Mouse (Mus musculus): ENCODE results near the gene 2210017I01Rik. TPM values are rescaled to one million over a fixed set of nuclear protein-coding genes. Genes with fewer than 3 reads are reported as not detected.
A peak's percentile ranks its signal among the peaks of the same experiment; 100 is the strongest.

2210017I01Rik gene
- polyA plus RNA-seq (2015; fragmentation: Nextera tagmentation; extraction: Ambion mirVana): not detected in 2 replicates

DNA sequence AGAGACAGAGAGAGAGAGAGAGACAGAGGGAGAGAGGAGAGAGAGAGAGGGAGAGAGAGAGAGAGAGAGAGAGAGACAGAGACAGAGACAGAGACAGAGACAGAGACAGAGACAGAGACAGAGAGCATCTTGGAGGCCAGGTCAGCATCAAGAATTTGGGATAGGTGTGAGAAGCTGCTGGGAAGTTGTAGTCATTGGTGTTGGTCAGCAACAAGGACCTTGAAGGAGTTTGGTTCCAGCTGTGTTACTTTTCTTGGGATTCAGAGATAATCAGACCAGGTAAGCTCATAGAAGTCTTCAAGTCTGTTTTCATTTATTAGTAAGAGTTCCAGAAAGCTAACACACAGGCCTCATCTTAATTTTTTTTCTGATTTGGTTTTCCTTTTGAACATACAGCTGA is at the start of gene 2210017I01Rik:
TSS of gene 2210017I01Rik (minus strand) at position 101 of the 400 bp plus-strand sequence.
- Histone ChIP-seq H3K4me1 (no peaks in the 10 kb centered on the region), H3K36me3 (replicated peaks) (no peaks in the 10 kb centered on the region), H3K9ac (no peak within 1 kb of the TSS), H3K4me2 (no peak within 1 kb of the TSS), H3K9me3 (no peaks in the 10 kb centered on the region), H3K27me3 (replicated peaks) (no peaks in the 10 kb centered on the region), H3K4me3 (no peak within 1 kb of the TSS), H3K27ac (no peak within 1 kb of the TSS)
- ATAC-seq (replicated peaks): no peak

DNA sequence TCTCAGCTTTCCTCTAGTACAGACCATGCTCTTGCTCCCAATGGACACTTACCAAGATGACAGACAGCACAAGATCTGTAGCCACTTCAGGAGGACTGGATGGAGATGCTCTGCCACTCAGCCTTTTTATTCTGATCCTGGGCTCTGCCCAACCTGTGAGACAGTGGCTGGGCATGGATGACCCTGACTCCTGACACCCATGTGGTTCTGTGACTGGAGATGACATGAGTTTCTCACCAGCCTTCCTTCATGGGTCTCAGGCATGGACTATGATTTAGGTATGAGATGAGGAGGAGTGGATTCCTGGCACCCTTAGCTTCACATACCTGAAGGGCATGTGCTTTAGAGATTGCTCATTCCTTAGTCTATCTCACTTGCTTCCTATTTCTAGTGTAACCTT is 49.5 kb upstream of the 2210017I01Rik start, which contains the start of gene Lce1b:
TSS of gene Lce1b (minus strand) at position 101 of the 400 bp plus-strand sequence.
- ATAC-seq (replicated peaks): no peak
- no peaks in the 10 kb centered on the region for H3K9me3 ChIP-seq
- H3K27ac ChIP-seq: no peak within 1 kb of the TSS
- no peaks in the 10 kb centered on the region for H3K36me3 ChIP-seq (replicated peaks)
- no peak within 1 kb of the TSS for H3K4me2 ChIP-seq
- no peak within 1 kb of the TSS for H3K4me3 ChIP-seq
- H3K4me1 ChIP-seq: no peaks in the 10 kb centered on the region
- no peak within 1 kb of the TSS for H3K9ac ChIP-seq
- no peaks in the 10 kb centered on the region for H3K27me3 ChIP-seq (replicated peaks)

- no peak within 1 kb of the TSS for H3K9ac ChIP-seq
- no peaks in the 10 kb centered on the region for H3K9me3 ChIP-seq
- no peaks in the 10 kb centered on the region for H3K4me1 ChIP-seq
- H3K4me3 ChIP-seq: no peak within 1 kb of the TSS
- no peak for ATAC-seq (replicated peaks)
- no peaks in the 10 kb centered on the region for H3K36me3 ChIP-seq (replicated peaks)
- no peak within 1 kb of the TSS for H3K4me2 ChIP-seq
- no peak within 1 kb of the TSS for H3K27ac ChIP-seq
- no peaks in the 10 kb centered on the region for H3K27me3 ChIP-seq (replicated peaks)
- WGBS: 90% methylated on average over 1 of the region's 1 CpGs
These were observed 40.9 kb upstream of the 2210017I01Rik start, which contains the start of gene Lce1a1 for GRCm38 (mm10) chr3:92648207-92648606. Lce1a1 (minus strand) TSS chr3:92648307.

GRCm38 (mm10) chr3:92639854-92640253 is 32.6 kb upstream of the 2210017I01Rik start:
- WGBS: 91% methylated on average over 15 of the region's 15 CpGs
- H3K4me3 ChIP-seq: no peak overlapping the region

GRCm38 (mm10) chr3:92638653-92638991 is 31.3 kb upstream of the 2210017I01Rik start:
- Histone ChIP-seq H3K27me3 (replicated peaks) (no peaks in the 10 kb centered on the region), H3K27ac (no peak overlapping the region), H3K9ac (no peak overlapping the region), H3K4me2 (no peak overlapping the region), H3K4me3 (no peak overlapping the region), H3K36me3 (replicated peaks) (no peaks in the 10 kb centered on the region), H3K4me1 (no peaks in the 10 kb centered on the region), H3K9me3 (no peaks in the 10 kb centered on the region)
- 62% methylated on average over 3 of the region's 3 CpGs for WGBS
- ATAC-seq (replicated peaks): peak; percentile 50; the same call in 1 of the 2 replicates

More at GRCm38 (mm10) chr3:92639854-92640253, 32.6 kb upstream of the 2210017I01Rik start:
- H3K4me1 ChIP-seq: no peaks in the 10 kb centered on the region
- no peaks in the 10 kb centered on the region for H3K36me3 ChIP-seq (replicated peaks)
- H3K4me2 ChIP-seq: no peak overlapping the region
- H3K27me3 ChIP-seq (replicated peaks): no peaks in the 10 kb centered on the region
- H3K9ac ChIP-seq: no peak overlapping the region
- ATAC-seq (replicated peaks): no peak
- H3K27ac ChIP-seq: no peak overlapping the region
- H3K9me3 ChIP-seq: no peaks in the 10 kb centered on the region

GRCm38 (mm10) chr3:92637745-92638652 is 30.7 kb upstream of the 2210017I01Rik start:
- Histone ChIP-seq H3K27ac (no peak overlapping the region), H3K4me1 (no peaks in the 10 kb centered on the region), H3K9ac (no peak overlapping the region), H3K27me3 (replicated peaks) (no peaks in the 10 kb centered on the region), H3K36me3 (replicated peaks) (no peaks in the 10 kb centered on the region), H3K4me3 (no peak overlapping the region), H3K9me3 (no peaks in the 10 kb centered on the region), H3K4me2 (no peak overlapping the region)
- WGBS: 9% methylated on average over 1 of the region's 1 CpGs
- ATAC-seq (replicated peaks): peak; percentile 71

GRCm38 (mm10) chr3:92621560-92621959 is 14.3 kb upstream of the 2210017I01Rik start, which contains the start of gene Lce6a:
Lce6a (minus strand) TSS chr3:92621660.
- Histone ChIP-seq H3K9ac (no peak within 1 kb of the TSS), H3K4me1 (no peaks in the 10 kb centered on the region), H3K4me2 (no peak within 1 kb of the TSS), H3K27me3 (replicated peaks) (no peaks in the 10 kb centered on the region), H3K27ac (no peak within 1 kb of the TSS), H3K9me3 (no peaks in the 10 kb centered on the region), H3K36me3 (replicated peaks) (no peaks in the 10 kb centered on the region), H3K4me3 (no peak within 1 kb of the TSS)
- no peak for ATAC-seq (replicated peaks)
- 89% methylated on average over 2 of the region's 2 CpGs for WGBS

DNA sequence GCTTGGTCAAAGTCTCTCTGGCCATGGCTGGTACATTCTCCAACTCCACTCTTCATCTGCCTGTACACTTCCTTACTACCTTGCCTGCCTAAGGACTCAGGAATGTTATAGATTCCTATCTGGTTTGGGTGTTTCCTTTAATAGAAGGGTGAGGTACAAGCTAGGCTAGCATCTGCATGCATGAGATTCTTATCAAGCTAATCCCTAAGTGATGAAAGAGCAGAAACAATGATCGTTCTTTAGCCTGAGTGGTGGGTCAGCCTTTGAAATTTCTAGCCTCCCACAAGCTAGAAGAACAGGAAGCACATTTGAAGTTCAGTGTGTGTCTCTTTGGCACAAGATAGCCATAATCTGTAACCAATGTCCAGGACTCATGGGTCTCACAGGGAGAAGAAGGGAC is 2.5 kb upstream of the 2210017I01Rik start:
- Histone ChIP-seq H3K4me1 (no peaks in the 10 kb centered on the region), H3K27ac (no peak overlapping the region), H3K4me3 (no peak overlapping the region), H3K9me3 (no peaks in the 10 kb centered on the region), H3K9ac (no peak overlapping the region), H3K27me3 (replicated peaks) (no peaks in the 10 kb centered on the region), H3K36me3 (replicated peaks) (no peaks in the 10 kb centered on the region), H3K4me2 (no peak overlapping the region)
- ATAC-seq (replicated peaks): no peak
- WGBS: 56% methylated on average over 1 of the region's 1 CpGs

GRCm38 (mm10) chr3:92602169-92602568 is 5.1 kb downstream of the 2210017I01Rik start:
- no peak overlapping the region for H3K4me3 ChIP-seq
- no peak overlapping the region for H3K27ac ChIP-seq
- H3K9ac ChIP-seq: no peak overlapping the region
- WGBS: 46% methylated on average over 1 of the region's 1 CpGs
- H3K4me1 ChIP-seq: no peaks in the 10 kb centered on the region
- H3K9me3 ChIP-seq: peaks cover 6% of the 10 kb centered on the region; the same call in 1 of the 2 replicates
- ATAC-seq (replicated peaks): no peak
- no peaks in the 10 kb centered on the region for H3K27me3 ChIP-seq (replicated peaks)
- H3K36me3 ChIP-seq (replicated peaks): no peaks in the 10 kb centered on the region
- no peak overlapping the region for H3K4me2 ChIP-seq

DNA sequence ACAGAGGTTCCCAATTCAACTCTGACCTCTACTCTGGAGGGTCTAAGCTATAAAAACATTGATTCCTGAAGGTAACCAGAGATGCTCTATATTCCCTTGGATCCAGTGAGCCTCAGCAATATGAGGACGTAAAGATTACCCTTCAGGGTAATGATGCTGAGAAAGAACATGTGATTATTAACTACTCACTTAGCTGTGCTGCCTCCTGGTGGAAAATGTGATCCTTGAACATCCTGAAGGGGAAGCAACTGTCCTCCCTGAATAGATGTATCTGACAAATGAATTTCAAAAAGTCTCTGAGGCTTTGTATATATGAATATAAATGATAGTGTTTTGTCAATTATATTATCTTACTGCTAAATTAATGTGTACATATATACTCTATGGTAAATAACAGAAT is 6.8 kb downstream of the 2210017I01Rik start:
- Histone ChIP-seq H3K4me2 (no peak overlapping the region), H3K9me3 (peaks cover 6% of the 10 kb centered on the region; the same call in 1 of the 2 replicates), H3K36me3 (replicated peaks) (no peaks in the 10 kb centered on the region), H3K9ac (no peak overlapping the region), H3K27ac (no peak overlapping the region), H3K4me3 (no peak overlapping the region), H3K27me3 (replicated peaks) (no peaks in the 10 kb centered on the region), H3K4me1 (no peaks in the 10 kb centered on the region)
- 45% methylated on average over 1 of the region's 1 CpGs for WGBS
- ATAC-seq (replicated peaks): no peak

DNA sequence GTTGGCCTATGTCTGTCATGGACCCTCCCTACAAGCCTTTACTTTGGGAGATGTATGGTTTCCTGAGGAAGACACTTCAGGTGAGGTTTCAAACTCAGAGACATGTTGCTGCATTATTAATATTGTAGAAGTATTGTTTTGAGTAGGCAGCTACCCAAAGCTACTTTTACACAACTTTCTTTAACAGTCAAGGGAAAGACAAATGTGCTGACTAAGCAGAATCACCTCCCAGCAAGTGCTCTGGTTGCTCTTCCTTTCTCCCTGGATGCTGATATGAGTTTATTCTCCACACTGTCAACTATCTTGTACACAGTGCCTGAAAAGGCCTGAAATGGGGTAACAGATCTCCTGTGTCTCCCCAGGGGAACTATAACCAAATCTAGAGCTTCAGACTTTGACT is 7.3 kb downstream of the 2210017I01Rik start:
- Histone ChIP-seq H3K27me3 (replicated peaks) (no peaks in the 10 kb centered on the region), H3K4me1 (no peaks in the 10 kb centered on the region), H3K36me3 (replicated peaks) (no peaks in the 10 kb centered on the region), H3K9ac (no peak overlapping the region), H3K9me3 (peaks cover 6% of the 10 kb centered on the region; the same call in 1 of the 2 replicates), H3K27ac (no peak overlapping the region), H3K4me2 (no peak overlapping the region), H3K4me3 (no peak overlapping the region)
- no peak for ATAC-seq (replicated peaks)

- peaks cover 6% of the 10 kb centered on the region; the same call in 1 of the 2 replicates for H3K9me3 ChIP-seq
- no peak overlapping the region for H3K27ac ChIP-seq
- no peak overlapping the region for H3K4me2 ChIP-seq
- no peak for ATAC-seq (replicated peaks)
- WGBS: 91% methylated on average over 2 of the region's 2 CpGs
- H3K9ac ChIP-seq: no peak overlapping the region
- H3K4me3 ChIP-seq: no peak overlapping the region
- no peaks in the 10 kb centered on the region for H3K27me3 ChIP-seq (replicated peaks)
- no peaks in the 10 kb centered on the region for H3K36me3 ChIP-seq (replicated peaks)
- no peaks in the 10 kb centered on the region for H3K4me1 ChIP-seq
These were observed 8.9 kb downstream of the 2210017I01Rik start for GRCm38 (mm10) chr3:92598429-92598828.

- H3K36me3 ChIP-seq (replicated peaks): no peaks in the 10 kb centered on the region
- H3K4me1 ChIP-seq: no peaks in the 10 kb centered on the region
- WGBS: 81% methylated on average over 1 of the region's 1 CpGs
- H3K9me3 ChIP-seq: no peaks in the 10 kb centered on the region
- no peak for ATAC-seq (replicated peaks)
- no peak within 1 kb of the TSS for H3K4me3 ChIP-seq
- H3K9ac ChIP-seq: no peak within 1 kb of the TSS
- H3K27me3 ChIP-seq (replicated peaks): no peaks in the 10 kb centered on the region
- no peak within 1 kb of the TSS for H3K4me2 ChIP-seq
- no peak within 1 kb of the TSS for H3K27ac ChIP-seq
These were observed 18.4 kb downstream of the 2210017I01Rik start, which contains the start of gene Smcp for GRCm38 (mm10) chr3:92588858-92589257. Smcp (minus strand) TSS chr3:92588997.
